Mouse (Mus musculus): ENCODE results near the gene Prpf38b.

GRCm38 (mm10) chr3:108940001-108940633 lies 28.6 kb upstream of the Prpf38b start, which contains the start of gene Gm9857:
- no peak for TF ChIP-seq SMC3 (IDR thresholded peaks at IDR 0.05; ENCODE audit: low read depth, low read length)
- no peak for TF ChIP-seq NRF1 (IDR thresholded peaks at IDR 0.05; ENCODE audit: low read depth, low read length)
- no peak for TF ChIP-seq POLR2A (IDR thresholded peaks at IDR 0.05; ENCODE audit: low read depth, low read length)
- no peak for TF ChIP-seq CTCF (conservative IDR thresholded peaks at IDR 0.05 in 1 of 2, IDR thresholded peaks at IDR 0.05 in 1 of 2; ENCODE audit: low read depth in 2 of 2, low read length in 2 of 2)
- TF ChIP-seq BHLHE40 (IDR thresholded peaks at IDR 0.05; ENCODE audit: low read depth, low read length) = no peak
- no peak for TF ChIP-seq MYC (IDR thresholded peaks at IDR 0.05; ENCODE audit: low read depth, low read length)
- TF ChIP-seq USF1 (IDR thresholded peaks at IDR 0.05; ENCODE audit: low read depth, low read length) = no peak
- no peak for TF ChIP-seq SIN3A (IDR thresholded peaks at IDR 0.05; ENCODE audit: low read length)
